Mouse (Mus musculus) brain, embryonic 14.5 days (tissue): ENCODE data around the gene Hip1.
A peak's percentile ranks its signal among the peaks of the same experiment; 100 is the strongest.

Experiments
- CTCF ChIP-seq: fragments of 200-500 bp; IDR thresholded peaks from 2 replicates; pipeline ENCODE4 v1.5.1; 2012; ENCODE audit warnings: inconsistent platforms, mild to moderate bottlenecking, moderate library complexity, borderline replicate concordance; ENCODE audit not compliant: insufficient read depth, insufficient read length; ENCODE audit errors: extremely low read depth
- POLR2A ChIP-seq: fragments of 200-500 bp; IDR thresholded peaks from 2 replicates; pipeline ENCODE4 v1.6.1; 2012; ENCODE audit warnings: mild to moderate bottlenecking, inconsistent platforms, borderline replicate concordance; ENCODE audit not compliant: poor library complexity, insufficient read depth, insufficient read length, severe bottlenecking; ENCODE audit errors: extremely low read depth

GRCm38 (mm10) chr5:135395826-135396225, 149.1 kb downstream of the Hip1 start:
- TF ChIP-seq CTCF (peak; percentile 64; the same call in 1 of the 2 replicates), POLR2A (no peak)
